Comparison of ENCODE assay signal across 8 mouse cellular contexts in the genomic region with DNA sequence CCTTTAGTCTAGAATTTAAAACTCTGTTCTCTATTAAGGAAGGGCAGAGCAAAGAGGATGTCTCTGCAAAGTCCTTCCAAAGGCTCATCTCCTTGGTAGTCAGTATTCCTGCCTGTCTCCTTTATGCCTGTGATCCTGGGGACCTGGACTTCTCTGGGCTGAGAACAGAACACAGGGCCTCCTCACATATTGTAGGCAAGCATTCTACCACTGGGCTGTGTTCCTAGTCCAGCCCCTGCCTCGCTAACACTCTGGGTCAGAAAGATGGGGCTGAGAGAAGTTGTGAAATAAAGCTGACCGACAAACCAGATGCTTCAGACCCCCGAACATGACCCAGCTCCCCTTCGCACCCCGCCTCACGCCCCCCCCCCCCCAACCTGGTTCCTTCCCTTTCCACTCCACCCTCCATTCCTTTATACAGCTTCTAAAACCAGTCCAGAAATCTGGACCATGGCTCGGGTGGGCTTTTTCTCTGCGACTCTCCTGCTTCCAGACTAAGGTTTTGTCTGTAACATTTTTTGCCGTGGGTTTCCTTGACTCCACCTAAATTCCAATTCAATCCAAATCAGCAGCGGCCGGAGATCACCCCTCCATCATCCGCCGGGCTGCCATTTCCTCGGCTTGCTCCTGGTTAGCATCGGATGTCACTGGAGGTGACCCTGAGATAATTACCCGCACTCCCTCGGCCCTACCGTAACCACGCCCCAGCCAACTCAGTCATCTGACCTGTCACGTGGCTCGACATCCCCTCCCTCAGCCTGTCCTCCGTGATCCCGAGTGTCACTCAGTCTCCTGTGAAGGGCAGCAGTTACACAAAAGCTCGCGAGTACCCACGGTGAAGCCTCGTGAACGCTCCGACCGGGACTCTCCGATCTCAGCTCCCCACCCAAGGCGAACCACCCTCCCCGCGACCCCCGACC.
DNase-seq lines count a peak whose midpoint lies in the region; ATAC-seq and TF ChIP-seq lines count a peak whose summit lies in the region.

No protein-coding gene starts in this region.

- no peaks in the 10 kb centered on the region for H3K9me3 ChIP-seq in hindbrain, postnatal 0 days (ENCODE audit: low read length)
- H3K9me3 ChIP-seq in lung, postnatal 0 days (ENCODE audit: low read length) = no peaks in the 10 kb centered on the region

- 3% methylated on average over 35 of the region's 35 CpGs for WGBS in hindbrain, postnatal 0 days
- 2% methylated on average over 32 of the region's 35 CpGs for WGBS in lung, postnatal 0 days

- peak; percentile 46 to 66 for DNase-seq in adrenal gland, adult (ENCODE audit: inconsistent age in 2 of 2, low spot score in 1 of 2)
- DNase-seq in embryo, embryonic 10 days (ENCODE audit: low spot score) = peak; percentile 95
- peak; percentile 78 for DNase-seq in gastrocnemius, postnatal 14 days
- DNase-seq in hindbrain, postnatal 0 days (ENCODE audit: low spot score) = peak; percentile 86
- DNase-seq in left cerebral cortex, adult 11 months (ENCODE audit: low spot score) = peak; percentile 58
- peak; percentile 60 for DNase-seq in lung, postnatal 0 days (ENCODE audit: low spot score)
- DNase-seq in retina, postnatal 7 days (ENCODE audit: low read depth, low spot score) = peak; percentile 32
- no peak for DNase-seq in thymus, postnatal 25 days

- no peak for TF ChIP-seq CTCF in hindbrain, postnatal 0 days (IDR thresholded peaks at IDR 0.05; ENCODE audit: low read depth)
- no peak for TF ChIP-seq CTCF in lung, postnatal 0 days (IDR thresholded peaks at IDR 0.05)

- peak overlapping the region; percentile 74 for H3K4me2 ChIP-seq in hindbrain, postnatal 0 days (ENCODE audit: low read depth, low read length)
- H3K4me2 ChIP-seq in lung, postnatal 0 days (replicated peaks; ENCODE audit: low read depth, low read length) = peak overlapping the region; percentile 61

- H3K36me3 ChIP-seq in hindbrain, postnatal 0 days (ENCODE audit: insufficient read depth, low read length) = no peaks in the 10 kb centered on the region
- no peaks in the 10 kb centered on the region for H3K36me3 ChIP-seq in lung, postnatal 0 days (ENCODE audit: insufficient read depth, low read length)

- H3K9ac ChIP-seq in hindbrain, postnatal 0 days (replicated peaks; ENCODE audit: low read length) = peak overlapping the region; percentile 64
- H3K9ac ChIP-seq in lung, postnatal 0 days (replicated peaks; ENCODE audit: low read depth) = no peak overlapping the region

- TF ChIP-seq EP300 in lung, postnatal 0 days (IDR thresholded peaks at IDR 0.05) = no peak

- H3K27me3 ChIP-seq in hindbrain, postnatal 0 days (ENCODE audit: insufficient read depth, low read length) = no peaks in the 10 kb centered on the region
- no peaks in the 10 kb centered on the region for H3K27me3 ChIP-seq in lung, postnatal 0 days (replicated peaks; ENCODE audit: insufficient read depth, low read length)

- peaks cover 4% of the 10 kb centered on the region; the same call in 1 of the 2 replicates for H3K4me1 ChIP-seq in hindbrain, postnatal 0 days (ENCODE audit: insufficient read depth, low read length)
- no peaks in the 10 kb centered on the region for H3K4me1 ChIP-seq in lung, postnatal 0 days (ENCODE audit: insufficient read depth, low read depth, low read length)

- intact Hi-C loops in gastrocnemius, postnatal 14 days (cut with DNase I; ENCODE audit: low total_unique reads) = no loop called here

- peak; percentile 98 for ATAC-seq in hindbrain, postnatal 0 days
- ATAC-seq in lung, postnatal 0 days = peak; percentile 93

- H3K27ac ChIP-seq in hindbrain, postnatal 0 days = peak overlapping the region; percentile 77
- H3K27ac ChIP-seq in lung, postnatal 0 days (ENCODE audit: low read length) = no peak overlapping the region

- H3K4me3 ChIP-seq in hindbrain, postnatal 0 days (ENCODE audit: low read length) = peak overlapping the region; percentile 42
- peak overlapping the region; percentile 29 for H3K4me3 ChIP-seq in lung, postnatal 0 days (ENCODE audit: low read depth, low read length)
